Mouse (Mus musculus) limb, embryonic 11.5 days (tissue): Measurements from ENCODE around the gene Kcnab1. TPM values are rescaled to one million over a fixed set of nuclear protein-coding genes. Genes with fewer than 3 reads are reported as not detected.

ENCODE experiments used
- ATAC-seq: fragments of 200-750 bp; cut with Nextera tagmentation; 2 replicates; pipeline ENCODE4 v1.8.0; 2017; ENCODE audit warnings: low read depth; ENCODE audit not compliant: insufficient number of reproducible peaks, low FRiP score, low TSS enrichment
- DNase-seq: peaks from one replicate; pipeline ENCODE4 v3.0.0-alpha.2; 2015; ENCODE audit warnings: low spot score
- H3K27ac ChIP-seq: fragments of 300-500 bp; sonication (generic); replicated peaks from 2 replicates; pipeline ENCODE4 v1.5.1; 2014; ENCODE audit warnings: low read depth, mild to moderate bottlenecking, low read length
- H3K27me3 ChIP-seq: fragments of 300-500 bp; sonication (generic); 2 replicates; pipeline ENCODE4 v1.6.1; 2014; ENCODE audit warnings: mild to moderate bottlenecking, low read length, mixed read lengths; ENCODE audit not compliant: control insufficient read depth, insufficient read depth
- H3K36me3 ChIP-seq: fragments of 300-500 bp; sonication (generic); 2 replicates; pipeline ENCODE4 v1.6.1; 2014; ENCODE audit warnings: mild to moderate bottlenecking, low read length, moderate library complexity, mixed read lengths; ENCODE audit not compliant: control insufficient read depth, insufficient read depth
- H3K4me1 ChIP-seq: fragments of 300-500 bp; sonication (generic); 2 replicates; pipeline ENCODE4 v1.6.1; 2014; ENCODE audit warnings: low read length, mixed read lengths; ENCODE audit not compliant: control insufficient read depth, insufficient read depth
- H3K4me2 ChIP-seq: fragments of 300-500 bp; sonication (generic); 2 replicates; pipeline ENCODE4 v1.6.1; 2014; ENCODE audit warnings: low read depth, mild to moderate bottlenecking, moderate library complexity; ENCODE audit not compliant: severe bottlenecking
- H3K4me3 ChIP-seq: fragments of 300-500 bp; sonication (generic); 2 replicates; pipeline ENCODE4 v1.5.1; 2014; ENCODE audit warnings: low read depth, low read length
- H3K9ac ChIP-seq: fragments of 300-500 bp; sonication (generic); 2 replicates; pipeline ENCODE4 v1.6.1; 2014; ENCODE audit warnings: mild to moderate bottlenecking, low read length
- H3K9me3 ChIP-seq: fragments of 300-500 bp; sonication (generic); 2 replicates; pipeline ENCODE4 v1.6.1; 2016; ENCODE audit warnings: low read length; ENCODE audit not compliant: control insufficient read depth
- WGBS: fragments of 180-500 bp; shearing (Covaris S2); extraction: QIAGEN DNeasy Blood & Tissue Kit; methylation state at CpG from one replicate; pipeline ENCODE4 v1.1.7; 2014; 5-methylcytosine and 5-hydroxymethylcytosine counted together
- polyA plus RNA-seq: library from polyadenylated mRNA; unstranded; fragments of >200 nt; fragmentation: Nextera tagmentation; extraction: Ambion mirVana; gene quantifications from 2 replicates; pipeline ENCODE4 v1.2.1, GENCODE M21; 2014

Kcnab1 gene
- polyA plus RNA-seq, 1 experiment from 2014 or later = 2.6 TPM

DNA sequence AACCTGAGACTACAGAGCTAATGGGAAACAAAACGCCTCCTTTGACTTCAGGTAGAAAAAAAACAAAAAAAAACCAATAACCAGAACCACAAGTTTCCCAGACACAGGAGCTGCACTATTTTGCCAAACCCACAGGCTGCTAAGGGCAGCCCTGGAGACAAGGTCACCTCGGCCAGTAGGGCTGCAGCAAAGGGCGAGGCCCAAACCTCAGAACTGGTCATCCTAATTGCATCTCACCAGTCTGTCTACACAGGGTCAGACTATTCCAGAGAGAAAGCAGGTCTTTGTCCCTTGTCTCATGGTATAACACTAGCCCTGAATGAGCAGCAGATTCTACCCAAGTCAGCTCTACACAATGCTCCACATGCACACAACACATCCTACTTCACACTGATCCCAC, 265.5 kb downstream of the Kcnab1 start:
- Histone ChIP-seq H3K4me1 (no peaks in the 10 kb centered on the region), H3K4me2 (no peak overlapping the region), H3K4me3 (no peak overlapping the region), H3K27ac (no peak overlapping the region), H3K9ac (no peak overlapping the region), H3K36me3 (peaks cover 7% of the 10 kb centered on the region; the same call in 1 of the 2 replicates), H3K27me3 (no peaks in the 10 kb centered on the region), H3K9me3 (no peaks in the 10 kb centered on the region)
- DNase-seq (no peak), ATAC-seq (no peak)
- 79% methylated on average over 3 of the region's 3 CpGs for WGBS

DNA sequence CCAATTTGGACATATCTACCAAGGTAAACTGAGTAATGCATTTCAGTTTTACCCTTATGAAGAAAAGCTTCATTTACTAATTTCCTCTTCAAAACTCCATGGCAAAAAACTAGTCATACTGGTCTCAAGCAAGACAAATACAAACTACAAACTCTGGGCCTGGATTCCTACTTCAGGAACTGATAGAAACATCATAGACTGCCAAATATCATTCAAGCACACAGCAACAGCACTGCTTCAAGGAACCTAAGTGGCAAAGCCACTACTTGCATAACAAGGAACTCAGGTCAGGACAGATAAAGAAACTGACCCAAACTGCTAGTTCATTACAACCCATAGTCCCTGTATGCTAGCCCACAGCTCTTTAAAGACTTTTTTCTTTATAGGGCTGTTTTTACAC, 269.5 kb downstream of the Kcnab1 start:
- H3K4me3 ChIP-seq = no peak overlapping the region
- H3K27ac ChIP-seq = no peak overlapping the region
- ATAC-seq = no peak
- DNase-seq = no peak
- H3K9me3 ChIP-seq = no peaks in the 10 kb centered on the region
- H3K4me1 ChIP-seq = no peaks in the 10 kb centered on the region
- no peak overlapping the region for H3K9ac ChIP-seq
- H3K27me3 ChIP-seq = no peaks in the 10 kb centered on the region
- peaks cover 11% of the 10 kb centered on the region; the same call in 1 of the 2 replicates for H3K36me3 ChIP-seq
- no peak overlapping the region for H3K4me2 ChIP-seq

DNA sequence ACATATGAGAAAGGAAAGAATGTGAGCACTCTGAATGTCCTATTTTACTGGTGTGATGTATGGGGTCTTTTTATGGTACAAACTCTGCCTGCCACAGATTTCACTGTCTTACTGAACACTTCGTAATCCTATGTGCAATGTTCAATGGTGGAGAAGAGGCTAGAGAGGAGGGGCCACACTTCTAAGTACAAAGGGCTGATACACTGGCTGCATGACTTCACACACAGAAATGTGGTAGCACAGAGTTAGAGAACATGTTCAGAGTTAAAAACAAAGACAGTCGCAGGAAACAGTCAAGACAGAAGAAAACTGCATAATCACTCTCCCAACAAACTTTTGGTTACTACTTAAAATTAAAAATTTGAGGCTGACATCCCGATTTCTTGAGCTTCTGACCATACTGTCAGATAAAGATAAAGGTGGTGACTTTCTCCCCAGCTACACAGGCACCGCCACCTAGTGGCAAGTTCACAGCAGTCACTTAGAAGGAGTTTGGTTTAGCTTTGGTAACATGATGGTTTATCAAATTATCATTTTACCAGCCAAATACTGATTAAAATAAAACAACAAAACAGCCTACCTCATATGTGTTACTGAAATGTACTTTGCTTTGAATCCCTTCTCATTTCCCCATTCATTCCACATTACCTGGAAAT, 270.8 kb downstream of the Kcnab1 start:
- no peak overlapping the region for H3K9ac ChIP-seq
- H3K4me1 ChIP-seq = no peaks in the 10 kb centered on the region
- no peaks in the 10 kb centered on the region for H3K9me3 ChIP-seq
- 82% methylated on average over 4 of the region's 4 CpGs for WGBS
- no peak overlapping the region for H3K27ac ChIP-seq
- H3K4me3 ChIP-seq = no peak overlapping the region
- H3K27me3 ChIP-seq = no peaks in the 10 kb centered on the region
- DNase-seq (peak; percentile 50), ATAC-seq (no peak)
- H3K4me2 ChIP-seq = no peak overlapping the region
- peaks cover 15% of the 10 kb centered on the region; the same call in 1 of the 2 replicates for H3K36me3 ChIP-seq

DNA sequence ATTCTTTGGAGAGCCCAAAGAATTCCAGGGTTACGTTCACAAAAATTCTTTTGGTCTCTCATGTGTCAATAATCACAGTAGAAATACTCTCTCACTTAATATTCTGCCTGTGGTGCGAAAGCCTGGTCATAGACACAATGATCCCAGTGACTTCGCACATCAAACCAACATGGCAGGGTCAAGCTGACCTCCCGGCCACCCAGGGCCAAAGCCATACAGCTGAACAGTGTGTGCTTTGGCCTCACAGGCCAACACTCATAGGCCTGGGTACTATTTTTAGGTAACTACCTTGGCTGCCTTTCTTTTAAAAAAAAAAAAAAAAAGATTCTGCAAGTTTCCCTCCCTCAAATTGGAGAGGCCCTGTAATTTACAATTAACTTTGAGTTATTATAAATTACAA, 271.9 kb downstream of the Kcnab1 start:
- H3K9me3 ChIP-seq = no peaks in the 10 kb centered on the region
- H3K9ac ChIP-seq = no peak overlapping the region
- H3K4me1 ChIP-seq = no peaks in the 10 kb centered on the region
- no peak overlapping the region for H3K27ac ChIP-seq
- H3K27me3 ChIP-seq = no peaks in the 10 kb centered on the region
- DNase-seq (no peak), ATAC-seq (no peak)
- H3K4me3 ChIP-seq = no peak overlapping the region
- WGBS = 90% methylated on average over 4 of the region's 4 CpGs
- no peak overlapping the region for H3K4me2 ChIP-seq
- H3K36me3 ChIP-seq = peaks cover 15% of the 10 kb centered on the region; the same call in 1 of the 2 replicates

DNA sequence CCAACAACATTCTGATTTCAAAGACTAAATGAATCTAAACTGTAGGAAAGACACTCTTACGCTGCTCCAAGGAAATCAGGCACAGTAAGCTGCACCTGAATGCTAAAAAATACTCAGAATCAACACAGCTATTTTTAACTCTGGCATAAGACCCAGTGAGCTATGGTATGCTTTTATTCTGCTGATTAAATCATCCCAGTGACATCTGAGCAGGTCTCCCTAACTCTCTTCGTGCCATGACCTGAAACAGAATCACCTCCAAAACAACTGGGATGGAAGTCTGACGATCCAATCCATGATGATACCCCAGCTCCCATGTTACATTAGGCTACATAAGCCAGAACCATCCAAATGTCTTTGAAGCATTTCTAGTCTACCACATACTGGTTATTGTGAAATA, 275.2 kb downstream of the Kcnab1 start:
- Histone ChIP-seq H3K4me3 (no peak overlapping the region), H3K27me3 (no peaks in the 10 kb centered on the region), H3K36me3 (peaks cover 26% of the 10 kb centered on the region), H3K4me2 (no peak overlapping the region), H3K4me1 (no peaks in the 10 kb centered on the region), H3K9ac (no peak overlapping the region), H3K27ac (no peak overlapping the region), H3K9me3 (no peaks in the 10 kb centered on the region)
- ATAC-seq (no peak), DNase-seq (no peak)
- 93% methylated on average over 3 of the region's 3 CpGs for WGBS

GRCm38 (mm10) chr3:65385771-65386170, 276.6 kb downstream of the Kcnab1 start:
- ATAC-seq = no peak
- Histone ChIP-seq H3K27ac (no peak overlapping the region), H3K4me1 (no peaks in the 10 kb centered on the region), H3K36me3 (peaks cover 26% of the 10 kb centered on the region), H3K4me2 (no peak overlapping the region), H3K9ac (no peak overlapping the region), H3K27me3 (no peaks in the 10 kb centered on the region), H3K4me3 (no peak overlapping the region), H3K9me3 (no peaks in the 10 kb centered on the region)
- DNase-seq = no peak

- Histone ChIP-seq H3K4me2 (peak overlapping the region; percentile 79), H3K4me1 (0 out of 2 replicates have a peak, but pooled peaks cover 2% of the 10 kb centered on the region), H3K4me3 (peak overlapping the region; percentile 92), H3K9me3 (no peaks in the 10 kb centered on the region), H3K27me3 (no peaks in the 10 kb centered on the region), H3K27ac (peak overlapping the region; percentile 68; the same call in 1 of the 2 replicates), H3K9ac (peak overlapping the region; percentile 95), H3K36me3 (peaks cover 15% of the 10 kb centered on the region)
- ATAC-seq (no peak), DNase-seq (peak; percentile 25)
- WGBS = 34% methylated on average over 6 of the region's 6 CpGs
These were observed 282.1 kb downstream of the Kcnab1 start for GRCm38 (mm10) chr3:65391222-65391783.

- peaks cover 11% of the 10 kb centered on the region for H3K36me3 ChIP-seq
- peak overlapping the region; percentile 68 for H3K27ac ChIP-seq
- H3K4me3 ChIP-seq = peak overlapping the region; percentile 92
- H3K9ac ChIP-seq = peak overlapping the region; percentile 95
- H3K4me2 ChIP-seq = peak overlapping the region; percentile 79
- peak; percentile 67 for DNase-seq
- 0 out of 2 replicates have a peak, but pooled peaks cover 2% of the 10 kb centered on the region for H3K4me1 ChIP-seq
- under 1% methylated on average over 37 of the region's 37 CpGs for WGBS
- ATAC-seq = peak; percentile 48; the same call in 1 of the 2 replicates
- H3K9me3 ChIP-seq = no peaks in the 10 kb centered on the region
- H3K27me3 ChIP-seq = no peaks in the 10 kb centered on the region
These were observed 282.7 kb downstream of the Kcnab1 start for GRCm38 (mm10) chr3:65391784-65392420.
